Mouse (Mus musculus) small intestine, adult 2 months (tissue): ENCODE results near the gene Trim37. TPM values are rescaled to one million over a fixed set of nuclear protein-coding genes. Genes with fewer than 3 reads are reported as not detected.

Experiments used
- H3K27ac ChIP-seq: fragments of 200-500 bp; 2 replicates; pipeline ENCODE4 v1.5.1; 2012; ENCODE audit warnings: low read depth, low read length, control low read depth, inconsistent platforms; ENCODE audit not compliant: insufficient read depth
- H3K27me3 ChIP-seq: fragments of 200-500 bp; 2 replicates; pipeline ENCODE4 v1.6.1; 2012; ENCODE audit warnings: mild to moderate bottlenecking, moderate library complexity, low read length, inconsistent platforms; ENCODE audit not compliant: control insufficient read depth, insufficient read depth
- H3K36me3 ChIP-seq: fragments of 200-500 bp; 2 replicates; pipeline ENCODE4 v1.6.1; 2012; ENCODE audit warnings: mild to moderate bottlenecking, low read length, control low read depth, inconsistent platforms; ENCODE audit not compliant: control insufficient read depth, insufficient read depth
- H3K4me1 ChIP-seq: fragments of 200-500 bp; 2 replicates; pipeline ENCODE4 v1.6.1; 2012; ENCODE audit warnings: low read length, inconsistent platforms, mixed read lengths; ENCODE audit not compliant: control insufficient read depth, insufficient read depth, insufficient read length
- H3K4me3 ChIP-seq: fragments of 200-500 bp; 2 replicates; pipeline ENCODE4 v1.5.1; 2012; ENCODE audit warnings: low read depth, mild to moderate bottlenecking, control low read depth, inconsistent platforms, low read length, moderate library complexity
- CTCF ChIP-seq: fragments of 200-500 bp; IDR thresholded peaks from 2 replicates; pipeline ENCODE4 v1.5.1; 2012; ENCODE audit warnings: low read depth, mild to moderate bottlenecking, control low read depth, inconsistent platforms, low read length, moderate library complexity, mixed read lengths; ENCODE audit not compliant: insufficient replicate concordance, insufficient read length; ENCODE audit errors: extremely low read depth
- POLR2A ChIP-seq: fragments of 200-500 bp; IDR thresholded peaks from 2 replicates; pipeline ENCODE4 v1.6.1; 2012; ENCODE audit warnings: low read depth, mild to moderate bottlenecking, control low read depth, inconsistent platforms, low read length, moderate library complexity
- WGBS: fragments of 180-500 bp; shearing (Covaris S2); methylation state at CpG from one replicate; pipeline ENCODE4 v1.1.7; 2018; 5-methylcytosine and 5-hydroxymethylcytosine counted together
- polyA plus RNA-seq: library from polyadenylated mRNA; depleted of rRNA; stranded (reverse); fragments of >200 nt; gene quantifications from 2 replicates; pipeline ENCODE4 v1.2.3, GENCODE M21; 2012

Gene Trim37
- polyA plus RNA-seq, 1 experiment = 0.85 TPM

DNA sequence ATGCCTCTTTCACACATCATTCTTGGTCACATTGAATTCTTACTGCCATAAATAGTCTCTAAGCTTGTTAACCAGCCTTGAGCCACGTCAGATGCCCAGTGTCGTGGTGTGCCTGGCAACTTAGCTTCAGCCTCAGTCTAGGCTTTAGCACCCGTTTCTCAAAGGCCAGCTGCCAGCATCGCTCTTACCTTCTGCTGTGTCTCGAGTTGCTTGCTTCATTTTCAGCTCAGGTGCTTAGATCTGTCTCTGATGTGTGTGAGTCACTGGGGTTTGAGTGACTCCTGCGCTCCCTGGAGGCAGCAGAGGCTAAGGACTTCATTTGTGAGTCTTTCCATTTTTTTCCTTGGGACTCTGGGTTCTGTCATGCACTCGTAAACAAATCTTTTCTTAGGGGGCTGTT, 114.4 kb downstream of the Trim37 start:
- H3K4me1 ChIP-seq = no peaks in the 10 kb centered on the region
- 77% methylated on average over 7 of the region's 7 CpGs for WGBS
- H3K27ac ChIP-seq = no peak overlapping the region
- no peaks in the 10 kb centered on the region for H3K27me3 ChIP-seq
- no peak overlapping the region for H3K4me3 ChIP-seq
- H3K36me3 ChIP-seq = no peaks in the 10 kb centered on the region
- TF ChIP-seq POLR2A = no peak
- no peak for TF ChIP-seq CTCF

DNA sequence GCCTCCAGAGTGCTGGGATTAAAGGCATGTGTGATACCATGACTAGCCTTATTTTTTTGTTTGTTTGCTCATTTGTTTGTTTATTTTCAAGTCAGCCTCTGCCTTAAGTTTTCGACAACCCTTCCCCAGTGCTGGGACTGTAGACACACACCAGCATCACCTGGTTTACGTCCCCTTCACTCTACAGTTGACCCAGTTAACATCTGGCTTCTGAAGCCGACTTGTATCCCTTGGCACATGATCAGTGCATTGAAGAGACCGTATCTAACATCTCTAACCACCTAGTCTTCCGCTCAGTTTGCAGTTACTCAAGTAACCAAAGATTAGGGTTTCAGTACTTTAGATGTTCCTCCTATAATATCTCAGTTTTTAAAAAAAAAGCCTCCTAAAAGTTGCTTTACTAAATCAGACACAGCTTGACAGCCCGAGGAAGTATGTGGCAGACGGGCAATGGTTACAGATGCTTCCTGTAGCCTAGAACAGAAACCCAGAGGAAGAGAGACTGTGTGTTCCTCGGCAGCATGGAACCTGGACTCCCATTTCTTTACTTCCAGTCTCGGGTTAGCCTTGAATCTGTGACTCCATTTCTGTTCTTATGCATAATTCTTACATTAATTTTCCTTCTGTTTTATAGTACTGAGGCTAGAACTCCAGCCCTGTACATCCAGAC, 118.4 kb downstream of the Trim37 start:
- 80% methylated on average over 9 of the region's 9 CpGs for WGBS
- TF ChIP-seq POLR2A = no peak
- TF ChIP-seq CTCF = no peak
- Histone ChIP-seq H3K4me3 (no peak overlapping the region), H3K27me3 (no peaks in the 10 kb centered on the region), H3K27ac (no peak overlapping the region), H3K36me3 (no peaks in the 10 kb centered on the region), H3K4me1 (no peaks in the 10 kb centered on the region)

DNA sequence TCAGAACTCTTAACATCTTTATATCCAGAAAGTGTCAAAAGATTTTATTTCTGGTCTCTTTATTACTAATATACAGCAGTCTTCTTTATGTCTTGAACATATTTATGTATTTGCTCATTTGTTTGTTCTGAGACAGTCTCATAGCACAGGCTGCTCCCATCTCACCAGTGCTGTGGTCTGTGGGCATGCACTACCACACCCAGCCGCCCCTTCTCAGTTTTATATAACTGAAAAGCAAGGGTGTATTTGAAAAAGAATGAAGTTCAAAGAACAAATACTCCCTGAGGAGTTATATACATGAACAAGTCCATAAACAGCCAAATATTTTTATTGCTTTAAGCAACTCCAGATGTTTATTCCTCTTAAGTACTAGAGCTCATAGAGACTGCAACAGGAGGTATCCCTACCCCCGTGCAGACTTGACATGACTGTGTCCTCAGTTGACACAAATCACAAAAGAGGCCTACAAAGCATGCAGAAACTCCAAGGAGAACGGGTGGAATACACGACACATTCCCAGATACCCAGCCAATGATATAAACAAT, 119.3 kb downstream of the Trim37 start:
- H3K36me3 ChIP-seq = no peaks in the 10 kb centered on the region
- H3K4me1 ChIP-seq = no peaks in the 10 kb centered on the region
- H3K27ac ChIP-seq = no peak overlapping the region
- H3K4me3 ChIP-seq = no peak overlapping the region
- 73% methylated on average over 4 of the region's 4 CpGs for WGBS
- TF ChIP-seq POLR2A (no peak), CTCF (no peak)
- H3K27me3 ChIP-seq = no peaks in the 10 kb centered on the region

DNA sequence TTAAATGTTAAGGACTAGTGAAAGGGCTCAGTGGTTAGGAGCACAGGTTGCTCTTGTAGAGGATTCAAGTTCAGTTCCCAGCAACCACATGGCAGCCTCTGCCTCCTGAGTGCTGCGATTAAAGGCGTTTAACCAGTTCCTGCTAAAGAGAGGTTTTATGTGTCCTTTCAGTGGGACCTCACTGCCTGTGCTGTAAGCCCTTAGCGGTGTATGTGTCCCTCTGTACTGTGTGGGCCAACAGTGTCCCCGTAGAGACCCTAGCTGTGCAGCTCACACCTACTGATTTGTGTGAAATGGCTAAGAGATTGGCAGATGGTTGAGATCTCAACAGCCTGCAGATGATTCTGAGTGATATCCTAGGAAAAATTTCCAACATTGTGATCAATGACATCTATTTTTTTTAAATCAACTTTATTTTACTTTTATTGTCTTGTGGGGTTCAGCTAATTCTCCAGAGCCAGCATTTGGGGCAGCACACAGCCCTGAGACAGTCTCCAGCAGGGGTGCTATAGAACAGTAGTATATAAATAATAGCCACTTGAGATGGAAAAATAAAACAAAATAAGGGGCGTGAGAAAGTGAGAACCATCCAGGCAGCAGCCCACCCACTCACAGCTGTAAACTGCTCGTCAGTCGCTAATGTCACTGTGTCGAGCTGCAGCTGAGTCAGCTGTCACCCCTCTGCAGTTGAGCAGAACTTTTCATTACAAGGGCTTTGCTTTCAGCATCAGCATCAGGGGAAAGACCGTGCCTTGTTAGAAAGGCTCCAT, 120.0 kb downstream of the Trim37 start:
- no peaks in the 10 kb centered on the region for H3K27me3 ChIP-seq
- 76% methylated on average over 9 of the region's 9 CpGs for WGBS
- no peaks in the 10 kb centered on the region for H3K36me3 ChIP-seq
- H3K27ac ChIP-seq = no peak overlapping the region
- no peak overlapping the region for H3K4me3 ChIP-seq
- H3K4me1 ChIP-seq = no peaks in the 10 kb centered on the region
- TF ChIP-seq CTCF (no peak), POLR2A (no peak)

DNA sequence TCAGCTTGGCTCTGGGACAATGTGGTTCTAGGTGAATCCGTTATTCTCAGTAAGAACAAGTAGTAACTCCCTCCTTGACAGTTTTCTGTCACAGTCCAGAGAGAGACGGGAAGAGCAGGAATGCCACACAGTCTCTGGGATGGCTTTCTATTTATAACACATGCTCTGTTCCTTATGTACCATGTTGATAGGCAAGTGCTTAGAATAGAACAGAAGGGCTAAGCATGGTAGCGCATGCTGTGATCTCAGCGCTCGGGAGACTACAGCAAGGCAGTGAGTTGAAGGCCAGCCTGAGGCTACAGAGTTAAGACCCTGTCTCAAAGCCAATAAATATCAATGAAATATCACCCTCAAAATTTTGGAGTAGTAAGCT, 120.6 kb downstream of the Trim37 start:
- H3K36me3 ChIP-seq = no peaks in the 10 kb centered on the region
- no peak overlapping the region for H3K27ac ChIP-seq
- no peak overlapping the region for H3K4me3 ChIP-seq
- WGBS = 86% methylated on average over 5 of the region's 5 CpGs
- no peaks in the 10 kb centered on the region for H3K4me1 ChIP-seq
- no peak for TF ChIP-seq CTCF
- no peak for TF ChIP-seq POLR2A
- no peaks in the 10 kb centered on the region for H3K27me3 ChIP-seq

DNA sequence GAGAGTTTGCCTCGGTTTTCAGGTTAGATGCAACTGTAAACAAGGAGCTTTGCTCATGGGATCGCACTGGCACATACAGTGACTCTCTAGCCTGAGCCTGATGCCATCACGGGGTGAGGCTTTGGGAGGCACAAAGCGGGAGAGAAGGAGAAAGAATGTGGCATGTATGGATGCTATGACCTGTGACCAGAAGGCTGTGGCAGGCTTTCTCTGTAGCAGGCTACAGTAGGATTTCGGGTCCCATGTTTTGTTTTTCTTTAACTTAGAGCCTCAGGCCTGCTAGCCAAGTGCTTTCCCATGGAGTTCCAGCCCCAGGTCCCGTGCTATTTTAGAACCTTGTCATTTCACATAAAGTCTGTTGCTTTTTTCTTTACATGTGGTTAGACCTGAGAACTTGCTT, 123.3 kb downstream of the Trim37 start:
- 79% methylated on average over 6 of the region's 6 CpGs for WGBS

DNA sequence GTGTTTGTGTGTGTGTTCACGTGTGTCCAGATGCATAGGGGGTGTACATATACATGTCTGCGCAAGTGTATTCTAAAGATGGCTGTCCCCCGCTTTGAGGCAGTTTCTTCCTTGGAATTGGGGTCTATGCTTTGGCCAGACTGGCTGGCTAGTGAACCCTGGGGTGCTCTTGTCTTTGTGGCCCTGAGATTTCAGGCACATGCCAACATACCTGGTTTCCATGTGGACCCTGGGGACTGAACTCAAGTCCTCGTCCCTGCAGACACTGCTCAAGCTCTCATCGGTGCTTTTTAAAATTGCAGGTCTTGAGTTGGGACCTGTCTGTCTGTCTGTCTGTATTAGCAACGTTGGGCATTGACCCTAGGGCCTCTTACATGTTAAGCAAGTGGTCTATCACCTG, 126.4 kb downstream of the Trim37 start:
- no peak for TF ChIP-seq POLR2A
- TF ChIP-seq CTCF = no peak
- no peaks in the 10 kb centered on the region for H3K27me3 ChIP-seq
- H3K4me3 ChIP-seq = no peak overlapping the region
- H3K27ac ChIP-seq = no peak overlapping the region
- 85% methylated on average over 6 of the region's 6 CpGs for WGBS
- no peaks in the 10 kb centered on the region for H3K4me1 ChIP-seq
- H3K36me3 ChIP-seq = no peaks in the 10 kb centered on the region

More for the DNA sequence above, 123.3 kb downstream of the Trim37 start:
- no peaks in the 10 kb centered on the region for H3K36me3 ChIP-seq
- H3K27me3 ChIP-seq = no peaks in the 10 kb centered on the region
- no peaks in the 10 kb centered on the region for H3K4me1 ChIP-seq
- no peak for TF ChIP-seq CTCF
- TF ChIP-seq POLR2A = no peak
- no peak overlapping the region for H3K27ac ChIP-seq
- no peak overlapping the region for H3K4me3 ChIP-seq
